Mouse (Mus musculus) forelimb bud, embryonic 11.5 days (tissue): ENCODE data around the gene Crabp2.
A peak's percentile ranks its signal among the peaks of the same experiment; 100 is the strongest.

Experiments
- DNase-seq: peaks from one replicate; pipeline ENCODE4 v3.0.0-alpha.2; 2012; ENCODE audit warnings: low read depth, low spot score

The Crabp2 gene

DNA sequence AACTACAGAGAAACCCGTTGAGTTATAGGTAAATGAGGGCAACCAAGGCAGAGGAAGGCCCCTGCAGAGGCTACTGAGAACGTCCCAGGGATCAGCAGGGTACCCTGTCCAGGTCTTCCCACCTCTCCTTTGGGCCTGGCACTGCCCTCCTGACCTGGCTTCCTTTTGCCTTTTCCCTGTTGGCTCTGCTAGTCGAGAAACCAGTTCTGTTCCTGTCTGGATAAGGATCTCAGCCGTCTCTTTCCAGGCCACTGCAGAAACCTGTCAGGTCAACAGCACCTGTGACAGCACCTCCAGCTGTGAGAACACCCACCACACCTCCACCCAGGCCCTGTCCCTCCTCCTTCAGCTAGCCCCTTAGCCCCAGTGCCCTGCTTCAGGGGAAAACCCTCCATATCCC lies 10.0 kb downstream of the Crabp2 start:
- DNase-seq = no peak

DNA sequence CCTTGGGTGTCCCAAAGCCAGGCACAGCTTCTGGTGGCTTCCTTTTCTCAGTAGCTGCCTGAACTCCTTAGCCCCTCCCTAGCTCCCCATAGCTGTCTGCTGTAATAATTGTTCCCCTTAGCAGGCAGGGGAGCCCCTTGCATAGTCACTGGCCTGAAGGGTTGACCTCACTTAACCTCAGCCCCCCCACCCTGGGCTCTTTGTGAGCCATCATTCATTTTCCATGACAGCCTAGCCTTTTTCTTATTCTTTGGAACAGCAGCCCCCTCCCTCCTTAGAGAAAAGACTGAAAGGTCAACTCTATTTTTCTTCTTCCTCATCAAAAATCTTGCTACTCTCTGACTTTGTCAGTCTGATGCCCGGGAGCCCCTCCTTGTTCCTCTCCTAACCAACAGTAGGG lies 10.5 kb downstream of the Crabp2 start:
- no peak for DNase-seq

DNA sequence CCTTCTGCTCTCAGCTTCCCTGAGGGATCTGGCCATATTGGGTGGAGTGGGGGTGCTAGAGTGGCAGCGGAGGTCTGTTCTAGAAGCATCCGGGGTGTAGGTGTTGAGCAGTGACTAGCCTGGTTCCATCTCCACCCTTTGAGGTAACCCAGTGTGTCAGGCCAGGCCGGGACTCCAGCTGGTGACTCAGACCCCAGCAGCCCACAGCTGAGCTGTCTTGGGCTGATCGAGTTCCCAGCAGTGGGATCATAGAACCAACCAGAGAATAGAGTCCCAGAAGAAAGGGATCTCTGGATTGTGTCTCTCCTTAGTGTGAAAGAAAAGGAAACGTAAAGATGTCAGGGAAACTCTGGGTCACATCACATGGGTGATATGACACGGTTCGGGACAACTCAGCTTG lies 10.9 kb downstream of the Crabp2 start:
- DNase-seq = no peak

DNA sequence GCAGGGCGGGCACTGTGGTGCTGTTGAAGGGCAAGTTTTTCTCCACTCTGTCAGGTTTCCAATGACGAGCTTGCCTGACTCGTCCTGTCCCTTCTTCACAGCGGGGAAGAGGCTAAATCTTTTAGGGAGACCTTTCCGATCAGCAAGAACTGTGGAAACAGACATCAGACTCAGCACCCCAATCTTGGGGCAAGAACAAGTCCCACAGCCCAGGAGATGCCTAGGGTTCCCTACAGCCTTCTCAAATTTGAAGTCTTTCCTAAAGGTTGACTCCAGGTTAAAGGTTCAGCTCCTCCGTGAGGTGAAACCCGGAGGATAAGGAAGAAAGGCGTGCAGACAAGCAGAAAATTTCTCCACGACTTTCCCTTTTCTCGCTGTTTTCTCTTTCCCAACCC lies 11.7 kb downstream of the Crabp2 start:
- DNase-seq = no peak

DNA sequence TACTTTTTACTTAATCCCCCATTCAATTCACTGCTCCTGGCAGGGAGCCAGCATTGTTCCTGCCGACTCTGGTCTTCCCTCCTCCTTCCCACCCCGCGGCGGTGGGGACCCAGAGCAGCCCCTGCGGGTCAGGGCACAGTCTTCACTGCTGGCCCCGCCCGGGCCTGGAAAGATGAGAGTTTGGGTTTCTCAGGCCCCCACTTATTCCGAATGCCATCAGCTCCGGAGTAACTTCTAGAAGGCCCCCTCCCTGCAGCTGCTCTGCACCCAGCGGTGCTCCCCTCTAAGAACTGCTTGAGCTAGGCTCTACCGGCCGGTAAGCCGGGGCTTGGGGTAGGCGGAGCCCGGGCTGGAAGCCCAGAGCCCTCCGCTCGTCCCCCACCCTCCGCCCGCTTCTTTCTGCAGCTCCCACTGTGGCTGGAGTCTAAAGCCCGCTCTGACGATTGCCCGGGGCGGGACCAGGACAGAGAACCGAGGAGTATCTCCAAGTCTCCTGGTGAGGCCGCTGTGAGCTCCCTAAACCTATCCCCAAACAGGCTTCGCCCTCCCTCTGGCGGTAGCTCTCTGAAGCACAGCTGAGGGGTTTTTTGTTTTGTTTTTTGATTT lies 12.2 kb downstream of the Crabp2 start:
- peak; percentile 96 for DNase-seq

DNA sequence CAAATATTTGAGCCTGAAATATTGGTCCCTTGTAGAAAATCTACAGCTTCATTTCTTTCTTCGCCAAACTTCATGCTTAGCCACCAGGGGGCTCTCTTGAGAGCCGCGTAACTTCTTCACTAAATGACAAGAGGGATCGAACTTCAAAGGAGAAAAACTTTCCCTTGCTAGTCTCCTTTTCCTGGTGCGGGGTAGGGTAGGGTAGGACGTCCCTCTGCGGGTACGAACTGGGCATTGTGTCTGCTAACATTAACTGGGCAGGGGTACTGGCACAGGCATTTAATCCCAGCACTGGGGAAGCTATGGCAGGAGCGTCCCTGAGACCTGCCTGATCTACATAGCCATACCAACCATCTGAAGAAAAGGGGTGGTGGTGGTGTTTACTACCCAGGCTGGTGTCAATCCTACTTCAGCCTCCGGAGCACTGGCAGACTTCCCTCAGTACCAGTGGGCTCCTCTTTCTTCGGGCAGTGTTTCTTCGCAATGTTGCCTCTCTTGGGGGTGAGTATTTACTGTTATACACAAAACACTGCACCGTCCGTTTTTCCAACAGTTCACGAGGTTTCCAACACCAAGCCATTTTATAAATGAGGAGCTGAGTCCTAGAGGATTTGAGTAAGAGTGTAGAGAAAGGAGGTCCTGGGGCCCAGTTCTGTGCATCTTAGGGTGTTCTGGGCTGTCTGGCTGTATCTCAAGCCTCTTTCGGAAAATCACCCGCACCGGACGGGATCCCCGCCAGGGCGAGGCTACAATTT lies 21.9 kb downstream of the Crabp2 start:
- peak; percentile 82 for DNase-seq

DNA sequence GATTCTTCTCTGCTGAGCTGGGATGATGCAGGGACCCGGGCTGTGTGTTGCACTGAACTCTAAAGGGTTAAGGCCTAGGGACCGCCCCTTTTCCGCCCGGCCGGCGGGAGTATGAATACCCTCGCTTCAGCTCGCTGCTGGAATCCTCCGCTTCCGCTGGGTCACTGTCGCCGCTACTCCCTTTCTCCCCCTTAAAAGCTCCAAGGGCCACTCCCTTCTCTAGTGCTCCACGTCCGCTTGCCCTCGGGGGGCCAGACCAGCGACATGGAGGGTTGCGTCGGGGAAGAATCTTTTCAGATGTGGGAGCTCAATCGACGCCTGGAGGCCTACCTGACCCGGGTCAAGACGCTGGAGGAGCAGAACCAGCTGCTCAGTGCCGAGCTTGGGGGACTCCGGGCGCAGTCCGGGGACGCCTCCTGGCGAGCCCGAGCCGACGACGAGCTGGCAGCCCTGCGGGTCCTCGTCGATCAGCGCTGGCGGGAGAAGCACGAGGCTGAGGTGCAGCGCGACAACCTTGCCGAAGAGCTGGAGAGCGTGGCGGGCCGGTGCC lies 22.5 kb downstream of the Crabp2 start, which contains the start of gene Nes:
TSS of gene Nes (plus strand) at position 140 of the 550 bp plus-strand sequence.
- DNase-seq = peak; percentile 80

DNA sequence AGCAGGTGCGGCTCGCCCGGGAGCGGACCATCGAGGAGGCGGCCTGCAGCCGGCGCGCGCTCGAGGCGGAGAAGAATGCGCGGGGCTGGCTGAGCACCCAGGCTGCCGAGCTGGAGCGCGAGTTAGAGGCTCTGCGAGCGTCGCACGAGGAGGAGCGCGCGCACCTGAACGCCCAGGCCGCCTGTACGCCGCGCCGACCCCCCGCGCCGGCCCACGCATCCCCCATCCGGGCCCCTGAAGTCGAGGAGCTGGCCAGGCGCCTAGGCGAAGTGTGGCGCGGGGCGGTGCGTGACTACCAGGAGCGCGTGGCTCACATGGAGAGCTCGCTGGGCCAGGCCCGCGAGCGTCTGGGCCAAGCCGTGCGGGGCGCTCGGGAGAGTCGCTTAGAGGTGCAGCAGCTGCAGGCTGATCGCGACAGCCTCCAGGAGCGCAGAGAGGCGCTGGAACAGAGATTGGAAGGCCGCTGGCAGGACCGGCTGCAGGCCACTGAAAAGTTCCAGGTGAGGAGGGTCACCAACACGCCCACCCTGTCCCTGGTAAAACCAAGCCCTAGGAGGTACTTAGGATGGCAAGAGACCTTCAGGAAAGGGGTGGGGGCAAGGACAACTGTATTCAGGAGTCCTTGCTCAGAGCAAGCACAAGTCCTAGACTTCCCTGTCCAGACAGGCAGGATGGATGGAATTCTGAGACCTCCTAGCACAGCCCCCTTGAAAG lies 23.2 kb downstream of the Crabp2 start:
- DNase-seq = no peak

DNA sequence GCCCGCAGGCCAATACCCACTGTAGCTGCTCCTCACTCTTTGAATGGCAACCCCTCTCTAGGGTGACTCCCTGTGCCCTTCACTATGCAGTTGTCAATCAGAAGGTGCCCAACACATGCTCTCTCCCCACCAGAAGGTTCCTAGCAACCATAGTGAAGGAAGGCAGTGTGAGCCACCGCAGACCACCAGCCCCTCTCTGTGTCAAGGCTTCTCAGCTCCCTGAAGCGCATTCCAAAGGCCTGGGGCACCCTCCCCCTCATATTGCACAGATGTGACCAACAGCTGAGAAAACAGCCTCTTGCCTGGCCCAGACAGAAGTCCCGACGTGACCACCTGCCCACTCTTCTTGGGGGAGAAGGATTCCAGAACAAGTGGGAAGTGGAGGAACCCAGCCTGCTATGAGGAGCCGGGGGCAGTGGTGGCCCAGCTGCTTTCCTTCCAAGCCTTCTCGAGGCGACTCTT lies 23.8 kb downstream of the Crabp2 start:
- no peak for DNase-seq

DNA sequence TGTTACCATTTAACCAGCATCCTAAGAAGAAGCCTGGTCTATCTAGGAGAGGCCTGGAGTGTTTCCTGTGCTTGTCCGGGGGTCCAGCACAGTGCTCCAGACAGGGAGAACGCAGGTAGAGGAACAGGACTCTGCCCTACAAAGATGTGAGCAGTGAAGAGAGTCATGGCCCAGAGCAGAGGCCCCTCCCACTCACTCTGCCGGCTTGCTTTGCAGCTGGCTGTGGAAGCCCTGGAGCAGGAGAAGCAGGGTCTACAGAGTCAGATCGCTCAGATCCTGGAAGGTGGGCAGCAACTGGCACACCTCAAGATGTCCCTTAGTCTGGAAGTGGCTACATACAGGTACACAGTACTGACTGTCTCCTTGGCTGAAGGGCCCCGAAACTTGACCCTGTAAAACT lies 24.3 kb downstream of the Crabp2 start:
- no peak for DNase-seq

DNA sequence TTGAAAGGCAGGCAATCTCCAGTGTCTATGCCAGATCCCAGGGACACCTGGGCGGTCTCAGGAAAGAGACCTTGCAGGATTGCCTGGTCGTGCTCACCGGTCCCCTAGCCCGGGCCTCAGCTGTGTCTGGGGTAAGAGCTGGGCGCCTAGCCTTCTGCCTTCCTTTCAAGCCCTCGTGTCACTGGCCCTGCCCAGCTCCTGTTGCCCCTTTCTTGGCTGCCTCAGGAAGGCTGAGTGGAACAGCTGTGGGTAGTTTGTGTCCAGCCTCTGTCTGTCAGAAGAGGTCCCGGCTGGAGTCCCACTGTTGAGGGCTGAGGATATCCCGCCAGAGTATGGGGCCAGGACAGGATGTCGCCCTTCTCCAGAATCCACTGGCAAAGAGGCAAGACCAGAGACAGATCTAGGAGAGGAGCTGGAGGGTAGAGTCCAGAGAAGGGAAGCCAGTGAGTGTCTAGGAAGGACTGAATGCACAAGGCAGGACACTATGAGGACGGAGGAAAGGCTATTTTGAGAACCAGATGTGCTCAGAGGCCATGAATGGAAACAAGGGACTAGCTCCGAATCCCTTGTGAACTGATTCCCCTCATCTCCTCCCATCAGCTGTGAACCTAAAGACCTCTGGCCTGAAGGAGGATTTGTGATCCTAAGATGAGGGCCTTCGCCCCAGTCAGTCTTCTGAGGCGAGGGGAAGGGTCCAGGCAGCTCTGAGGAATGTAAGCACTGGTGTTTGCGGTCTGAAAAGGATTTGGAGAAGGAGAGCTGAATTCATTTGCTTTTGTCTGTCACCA lies 25.3 kb downstream of the Crabp2 start:
- DNase-seq = no peak

DNA sequence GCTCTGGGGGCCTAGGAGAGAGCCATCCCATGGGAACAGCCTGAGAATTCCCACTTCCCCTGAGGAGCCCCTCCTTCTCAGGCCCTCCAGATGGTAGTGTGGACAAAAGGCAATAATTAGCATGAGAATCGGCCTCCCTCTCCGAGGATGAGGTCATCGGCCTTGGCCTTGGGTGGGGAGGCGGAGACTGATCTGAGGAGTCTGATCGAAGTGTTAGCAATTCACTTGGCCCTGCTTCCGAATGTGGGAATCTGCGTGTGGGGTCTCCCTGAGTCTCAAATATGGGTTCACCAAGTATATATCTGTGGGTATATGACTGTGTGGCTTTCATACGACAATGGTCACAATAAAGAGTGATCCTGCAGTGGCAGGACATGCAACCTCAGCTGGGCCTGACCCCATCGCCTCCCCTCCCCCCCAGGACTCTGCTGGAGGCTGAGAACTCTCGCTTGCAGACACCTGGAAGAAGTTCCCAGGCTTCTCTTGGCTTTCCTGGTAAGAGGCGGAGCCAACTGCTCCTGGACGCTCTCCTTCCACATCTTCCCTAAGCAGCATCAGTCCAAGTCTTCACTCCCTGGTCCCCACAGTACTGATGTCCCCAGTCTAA lies 26.0 kb downstream of the Crabp2 start:
- DNase-seq = no peak

DNA sequence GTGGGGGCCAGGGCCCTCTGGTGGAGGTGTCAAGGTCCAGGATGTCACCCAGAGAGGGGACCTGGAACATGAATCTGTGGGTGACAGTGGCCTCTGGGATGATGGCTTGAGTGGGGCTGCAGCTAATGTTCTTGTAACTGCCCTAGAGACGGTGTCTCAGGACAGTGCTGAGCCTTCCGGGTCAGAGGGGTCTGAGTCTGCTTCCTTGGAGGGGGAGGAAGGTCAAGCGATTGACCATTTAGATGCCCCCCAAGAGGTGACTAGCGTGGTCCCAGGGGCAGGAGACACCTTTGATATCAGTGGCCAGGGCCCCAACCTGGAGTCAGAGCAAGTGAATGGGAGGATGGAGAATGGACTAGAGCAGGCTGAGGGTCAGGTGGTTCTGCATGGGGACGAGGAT lies 31.0 kb downstream of the Crabp2 start:
- no peak for DNase-seq

DNA sequence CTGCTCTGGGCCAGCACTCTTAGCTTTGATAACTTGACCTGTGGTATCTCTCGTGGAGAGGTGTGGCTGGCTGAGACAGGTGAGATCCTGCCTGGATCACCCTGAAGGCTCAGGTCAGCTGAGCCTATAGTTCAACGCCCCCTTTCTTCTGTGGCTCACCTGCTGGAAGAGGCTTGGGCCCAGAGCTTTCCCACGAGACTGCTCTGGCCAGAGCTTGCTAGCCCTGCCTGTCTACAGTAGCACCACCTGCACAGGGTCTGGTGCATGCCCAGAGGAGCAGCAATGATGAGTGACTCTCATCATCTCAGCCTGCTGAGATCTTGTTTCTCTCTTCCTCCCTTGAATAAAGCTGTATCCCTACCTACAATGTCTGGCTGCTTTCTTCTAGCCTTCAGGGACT lies 31.6 kb downstream of the Crabp2 start:
- DNase-seq = no peak

DNA sequence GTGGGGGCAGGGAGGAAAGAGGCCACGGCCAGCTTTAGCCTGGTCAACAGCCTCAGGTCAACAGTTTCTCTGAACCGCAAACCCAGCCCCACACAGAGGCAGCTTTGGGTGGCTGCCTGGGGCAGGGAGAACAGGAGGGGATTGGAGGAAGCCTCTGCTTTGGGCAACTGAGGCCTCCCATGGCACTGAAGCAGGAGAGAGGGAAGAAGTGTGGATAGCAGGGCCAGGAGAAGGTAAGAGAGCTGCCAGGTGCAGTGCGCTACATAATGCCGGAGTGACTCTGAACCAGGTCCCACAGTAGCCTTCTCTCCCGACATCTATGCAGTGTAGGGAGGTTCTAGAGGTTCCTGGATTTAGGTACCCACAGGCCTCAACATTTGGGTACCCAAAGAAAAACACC lies 32.3 kb downstream of the Crabp2 start:
- DNase-seq = no peak

DNA sequence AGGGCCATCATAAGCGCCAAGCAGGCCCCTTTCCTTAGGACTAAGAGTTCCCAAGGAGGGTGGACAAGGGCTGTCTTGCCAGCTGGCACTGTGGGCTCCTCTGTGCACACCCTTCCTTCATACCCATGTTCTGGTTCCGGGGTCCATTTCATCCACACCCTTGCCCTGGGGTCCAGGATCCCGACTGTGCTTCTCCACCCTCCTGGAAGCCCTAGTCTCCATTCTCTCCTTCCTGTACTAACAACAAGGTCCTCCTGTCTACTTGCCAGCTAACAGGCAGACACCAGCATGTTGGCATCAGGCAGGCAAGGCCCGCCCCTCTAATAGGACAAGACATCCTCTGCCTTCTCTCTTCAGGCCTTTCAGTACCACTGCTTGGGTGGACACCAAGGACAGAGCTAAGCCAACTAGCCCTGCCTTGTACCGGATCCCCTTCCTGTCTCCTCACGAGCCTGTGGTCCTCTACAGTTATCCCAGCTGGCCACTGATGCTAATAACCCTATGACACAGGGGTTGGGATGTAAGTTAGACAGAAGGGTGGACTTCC lies 32.8 kb downstream of the Crabp2 start:
- no peak for DNase-seq

DNA sequence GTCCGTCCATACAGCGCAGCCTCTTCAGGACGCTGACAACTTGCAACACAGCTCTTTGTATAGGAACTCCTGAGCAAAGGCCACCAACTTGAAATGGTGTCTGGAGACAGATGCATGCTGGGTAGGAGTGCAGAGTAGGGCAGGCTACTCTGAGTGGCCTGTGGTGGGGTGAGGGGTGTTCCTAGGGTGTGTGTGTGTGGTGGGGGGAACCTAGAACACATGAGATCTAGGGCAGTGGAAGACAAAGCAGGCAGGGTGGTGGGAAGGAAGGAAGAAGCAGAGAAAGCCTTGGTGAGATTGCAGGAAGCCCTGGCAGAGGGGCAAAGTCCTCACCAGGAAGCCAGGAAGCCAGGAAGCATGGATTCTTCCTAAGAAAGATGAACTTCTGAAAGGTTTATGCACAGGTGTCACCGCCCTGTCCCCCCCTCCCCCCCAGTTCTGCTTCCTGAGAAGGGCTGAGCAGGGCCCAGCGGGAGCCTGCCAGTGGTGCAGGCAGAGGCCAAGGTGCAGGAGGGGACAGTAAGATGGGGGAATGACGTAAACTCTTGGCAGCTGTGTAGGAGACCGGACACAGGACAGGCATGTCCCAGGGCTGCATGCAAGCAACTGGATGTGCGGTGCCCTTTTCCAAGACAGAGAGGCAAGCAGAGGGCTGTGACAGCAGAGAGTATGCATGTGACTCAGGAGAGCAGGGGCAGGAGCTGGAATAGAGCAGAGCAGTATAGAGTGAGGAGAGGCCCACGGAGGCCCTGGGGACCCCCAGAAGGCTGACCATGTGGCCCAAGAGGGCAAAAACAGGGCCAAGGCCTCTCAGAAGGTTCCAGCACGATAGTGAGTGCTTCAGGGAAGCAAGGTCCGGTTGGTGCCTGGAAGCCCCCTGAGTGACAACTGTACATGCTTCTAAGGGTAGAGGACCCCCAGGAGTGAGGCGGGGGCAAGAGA lies 33.7 kb downstream of the Crabp2 start:
- no peak for DNase-seq

DNA sequence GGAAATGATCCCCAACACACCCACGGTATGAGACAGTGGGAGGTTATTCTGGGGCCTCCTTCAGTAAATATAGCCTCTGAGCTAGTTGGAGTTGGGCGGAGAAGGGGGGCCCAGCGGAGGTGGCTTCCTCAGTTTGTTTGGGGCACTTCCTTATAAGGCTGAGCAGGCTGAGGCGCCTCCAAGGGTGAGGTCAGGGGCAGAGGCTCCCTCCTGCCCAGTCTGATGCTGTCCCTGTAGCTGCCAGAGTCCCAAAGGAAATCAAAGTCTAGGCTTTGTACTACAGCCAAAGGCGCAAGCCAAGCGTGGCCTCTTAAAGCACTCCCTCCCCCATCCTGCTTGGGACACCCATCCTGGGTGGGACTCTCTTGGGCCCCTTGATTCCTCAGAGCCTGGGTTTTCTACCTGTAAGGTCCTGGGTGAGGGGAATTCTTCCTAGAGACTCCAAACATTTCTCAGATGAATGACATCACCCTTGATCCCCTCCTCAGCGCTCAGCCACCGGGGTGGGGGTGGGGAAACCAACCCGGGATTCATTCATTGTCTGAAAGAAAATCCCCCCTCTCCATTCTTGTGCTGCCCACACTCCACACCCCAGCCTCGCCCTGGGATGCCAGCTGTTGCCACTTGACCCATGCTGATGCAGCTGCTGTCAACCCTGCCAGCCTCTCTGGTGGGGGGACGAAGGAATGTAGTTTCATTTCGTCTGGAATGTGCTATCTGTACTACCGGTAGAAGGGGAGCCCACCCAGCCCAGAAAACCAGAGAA lies 34.6 kb downstream of the Crabp2 start:
- peak; percentile 53 for DNase-seq

DNA sequence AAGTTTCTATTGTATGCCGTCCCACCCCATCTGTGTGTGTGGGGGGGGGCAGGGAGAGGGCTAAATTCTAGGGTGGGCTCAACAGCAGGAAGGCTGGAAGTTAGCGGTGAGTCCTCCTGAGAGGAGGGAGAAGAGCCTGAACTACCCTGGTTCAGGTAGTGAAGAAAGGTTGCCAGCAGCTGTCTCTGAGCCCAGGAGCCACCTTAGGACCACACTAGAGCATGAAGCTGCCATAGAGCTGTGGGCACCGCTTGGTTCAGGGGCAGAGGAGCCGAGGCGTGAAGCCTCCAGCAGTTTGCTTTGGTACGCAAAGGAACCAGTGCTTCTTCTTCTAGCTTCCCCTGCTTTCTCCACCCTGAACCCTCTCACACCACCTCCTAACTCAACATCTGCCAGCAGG lies 35.2 kb downstream of the Crabp2 start:
- no peak for DNase-seq
